Mouse (Mus musculus) stomach, embryonic 14.5 days (tissue): ENCODE data around the gene Antxr1. TPM values are rescaled to one million over a fixed set of nuclear protein-coding genes. Genes with fewer than 3 reads are reported as not detected.

Experiments
- ATAC-seq: fragments of 200-750 bp; cut with Nextera tagmentation; 2 replicates; pipeline ENCODE4 v1.8.0; 2017; ENCODE audit warnings: low read depth, moderate TSS enrichment; ENCODE audit not compliant: insufficient number of reproducible peaks, insufficient read depth, low FRiP score
- H3K27ac ChIP-seq: fragments of 300-500 bp; sonication (generic); 2 replicates; pipeline ENCODE4 v1.5.1; 2014; ENCODE audit warnings: mild to moderate bottlenecking, low read length, moderate library complexity, mixed read lengths
- H3K27me3 ChIP-seq: fragments of 300-500 bp; sonication (generic); 2 replicates; pipeline ENCODE4 v1.6.1; 2014; ENCODE audit warnings: low read length, control low read depth, mixed read lengths; ENCODE audit not compliant: control insufficient read depth, insufficient read depth
- H3K36me3 ChIP-seq: fragments of 300-500 bp; sonication (generic); 2 replicates; pipeline ENCODE4 v1.6.1; 2014; ENCODE audit warnings: mild to moderate bottlenecking, control low read depth, low read length, moderate library complexity, mixed read lengths; ENCODE audit not compliant: control insufficient read depth, insufficient read depth
- H3K4me1 ChIP-seq: fragments of 300-500 bp; sonication (generic); 2 replicates; pipeline ENCODE4 v1.6.1; 2014; ENCODE audit warnings: low read length, control low read depth, mixed read lengths; ENCODE audit not compliant: control insufficient read depth, insufficient read depth
- H3K4me2 ChIP-seq: fragments of 300-500 bp; sonication (generic); replicated peaks from 2 replicates; pipeline ENCODE4 v1.6.1; 2014; ENCODE audit warnings: low read depth, low read length, control low read depth
- H3K4me3 ChIP-seq: fragments of 300-500 bp; sonication (generic); 2 replicates; pipeline ENCODE4 v1.5.1; 2014; ENCODE audit warnings: low read depth, low read length, control low read depth
- H3K9ac ChIP-seq: fragments of 300-500 bp; sonication (generic); replicated peaks from 2 replicates; pipeline ENCODE4 v1.6.1; 2014; ENCODE audit warnings: low read depth, mild to moderate bottlenecking, control low read depth, low read length, moderate library complexity, mixed read lengths
- H3K9me3 ChIP-seq: fragments of 300-500 bp; sonication (generic); 2 replicates; pipeline ENCODE4 v1.6.1; 2016; ENCODE audit warnings: low read depth, low read length, control low read depth; ENCODE audit not compliant: control insufficient read depth
- whole genome bisulfite sequencing: fragments of 180-500 bp; shearing (Covaris S2); extraction: QIAGEN DNeasy Blood & Tissue Kit; methylation state at CpG from one replicate; pipeline ENCODE4 v1.1.7; 2014; 5-methylcytosine and 5-hydroxymethylcytosine counted together
- polyA plus RNA-seq: library from polyadenylated mRNA; unstranded; fragments of >200 nt; fragmentation: Nextera tagmentation; extraction: Ambion mirVana; gene quantifications from 2 replicates; pipeline ENCODE4 v1.2.1, GENCODE M21; 2014

The Antxr1 gene
- polyA plus RNA-seq, 1 experiment from 2014 or later = 13.5 TPM

DNA sequence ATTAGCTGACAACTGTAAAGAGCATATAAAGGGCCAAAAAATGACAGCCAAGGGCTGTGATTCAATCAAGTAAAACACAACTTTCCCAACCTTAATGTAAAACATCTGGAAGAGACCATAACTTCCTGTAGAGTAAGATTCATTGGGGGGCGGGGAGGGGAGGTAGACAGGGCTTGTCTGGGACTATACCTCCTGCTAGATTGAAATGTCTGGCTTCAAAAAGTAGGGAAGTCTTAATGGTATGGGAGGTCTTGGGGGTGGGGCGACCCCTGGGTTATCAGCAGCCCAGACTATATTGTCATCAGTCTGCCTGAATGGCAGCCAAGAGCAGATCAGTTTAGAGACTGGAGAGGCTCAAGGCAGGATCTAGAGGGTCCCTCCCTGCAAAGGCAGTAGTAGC is 63.4 kb downstream of the Antxr1 start:
- ATAC-seq = peak; percentile 37; the same call in 1 of the 2 replicates
- 58% methylated on average over 2 of the region's 2 CpGs for WGBS
- peaks cover 43% of the 10 kb centered on the region for H3K4me1 ChIP-seq

DNA sequence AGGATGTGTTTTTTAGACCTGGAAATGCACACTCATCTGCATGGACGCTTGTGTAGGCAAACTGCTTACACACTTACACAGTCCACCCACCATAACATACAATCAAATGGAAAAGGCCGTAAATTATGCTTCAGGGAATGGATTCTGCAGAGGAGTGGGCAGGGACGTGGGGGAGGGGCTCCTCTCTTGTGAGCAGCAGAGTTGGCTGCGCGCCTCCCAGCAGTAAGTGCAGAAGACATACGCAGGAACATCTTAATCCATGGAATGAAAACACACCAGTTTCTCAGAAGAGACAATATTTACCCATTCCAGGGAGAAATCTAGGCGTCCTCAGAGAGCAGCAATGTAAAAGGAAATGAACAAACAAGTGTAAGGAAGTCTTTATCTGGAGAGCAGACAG is 65.2 kb downstream of the Antxr1 start:
- no peaks in the 10 kb centered on the region; the same call in 1 of the 2 replicates for H3K9me3 ChIP-seq
- H3K4me1 ChIP-seq = peaks cover 31% of the 10 kb centered on the region
- no peaks in the 10 kb centered on the region for H3K27me3 ChIP-seq
- peak overlapping the region; percentile 77 for H3K27ac ChIP-seq
- H3K9ac ChIP-seq = no peak overlapping the region
- H3K36me3 ChIP-seq = peaks cover 10% of the 10 kb centered on the region; the same call in 1 of the 2 replicates
- peak overlapping the region; percentile 10; the same call in 1 of the 2 replicates for H3K4me2 ChIP-seq
- no peak overlapping the region for H3K4me3 ChIP-seq
- ATAC-seq = no peak
- 8% methylated on average over 7 of the region's 7 CpGs for WGBS

More for the DNA sequence above, 63.4 kb downstream of the Antxr1 start:
- no peak overlapping the region for H3K4me2 ChIP-seq
- H3K27me3 ChIP-seq = no peaks in the 10 kb centered on the region
- no peak overlapping the region for H3K4me3 ChIP-seq
- no peak overlapping the region for H3K9ac ChIP-seq
- peaks cover 10% of the 10 kb centered on the region; the same call in 1 of the 2 replicates for H3K36me3 ChIP-seq
- H3K27ac ChIP-seq = no peak overlapping the region
- no peaks in the 10 kb centered on the region; the same call in 1 of the 2 replicates for H3K9me3 ChIP-seq

DNA sequence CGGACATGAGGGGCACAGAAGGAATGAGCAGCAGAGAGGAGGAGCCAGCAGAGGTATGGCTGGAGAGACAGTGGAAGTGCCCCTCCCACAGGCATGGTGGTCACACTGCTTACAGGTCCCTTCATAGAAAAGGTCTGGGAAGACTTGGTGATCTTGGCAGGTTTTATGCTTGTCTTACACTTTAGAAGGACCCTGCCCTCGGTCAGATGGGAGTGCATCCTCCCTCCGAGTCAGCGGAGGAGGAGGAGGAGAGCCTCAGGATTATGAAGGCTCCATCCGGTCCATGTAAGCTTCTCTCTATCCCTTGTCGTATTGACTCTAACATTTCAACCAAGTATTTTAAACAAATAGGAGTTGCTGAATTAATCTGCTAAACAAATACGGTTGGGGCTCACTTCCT is 65.7 kb downstream of the Antxr1 start:
- ATAC-seq = no peak
- H3K36me3 ChIP-seq = peaks cover 10% of the 10 kb centered on the region; the same call in 1 of the 2 replicates
- WGBS = 29% methylated on average over 7 of the region's 7 CpGs
- no peaks in the 10 kb centered on the region; the same call in 1 of the 2 replicates for H3K9me3 ChIP-seq
- H3K4me1 ChIP-seq = peaks cover 31% of the 10 kb centered on the region
- no peak overlapping the region for H3K4me2 ChIP-seq
- no peak overlapping the region for H3K4me3 ChIP-seq
- peak overlapping the region; percentile 48; the same call in 1 of the 2 replicates for H3K27ac ChIP-seq
- H3K27me3 ChIP-seq = no peaks in the 10 kb centered on the region
- H3K9ac ChIP-seq = no peak overlapping the region

DNA sequence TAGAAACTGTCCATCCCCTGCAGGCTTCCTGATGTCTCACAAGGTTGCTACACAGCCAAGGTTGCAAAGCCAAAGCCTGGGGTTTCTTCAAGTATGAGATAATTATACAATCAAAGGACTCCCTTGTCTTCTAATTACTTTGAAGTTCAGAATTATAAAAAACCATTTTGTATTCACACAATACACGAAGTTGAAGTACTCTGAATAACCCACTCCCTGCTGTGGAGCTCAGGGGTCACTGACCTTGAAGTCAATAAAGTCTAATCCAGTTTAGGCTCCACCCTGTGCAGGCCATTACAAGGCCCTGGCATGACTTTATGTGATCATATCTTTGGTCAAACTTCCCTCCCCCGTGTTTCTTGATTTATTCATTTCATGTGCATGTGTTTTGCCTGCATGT is 73.0 kb downstream of the Antxr1 start:
- ATAC-seq = no peak
- Histone ChIP-seq H3K9ac (no peak overlapping the region), H3K4me2 (no peak overlapping the region), H3K36me3 (no peaks in the 10 kb centered on the region), H3K4me1 (no peaks in the 10 kb centered on the region), H3K4me3 (no peak overlapping the region), H3K9me3 (no peaks in the 10 kb centered on the region), H3K27ac (no peak overlapping the region), H3K27me3 (no peaks in the 10 kb centered on the region)
- 57% methylated on average over 2 of the region's 2 CpGs for WGBS

DNA sequence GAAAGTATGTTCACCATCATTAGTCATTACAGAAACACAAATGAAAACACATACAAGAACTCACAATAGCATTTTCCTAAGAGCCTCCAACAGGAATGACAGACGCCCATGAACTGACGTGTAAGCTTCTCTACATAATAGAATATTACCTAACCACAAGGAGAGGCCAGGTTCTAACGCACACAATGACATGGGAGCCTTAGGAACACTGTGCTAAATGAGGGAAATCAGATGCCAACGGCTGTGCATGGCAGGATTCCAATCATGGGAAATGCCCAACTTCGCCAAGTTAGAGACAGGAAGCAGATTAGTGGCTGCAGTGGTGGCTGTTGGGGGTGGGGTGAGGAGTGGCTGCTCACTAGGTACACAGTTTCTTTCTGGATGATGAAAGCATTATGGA is 76.6 kb downstream of the Antxr1 start:
- Histone ChIP-seq H3K9ac (no peak overlapping the region), H3K27me3 (no peaks in the 10 kb centered on the region), H3K36me3 (no peaks in the 10 kb centered on the region), H3K4me3 (no peak overlapping the region), H3K9me3 (no peaks in the 10 kb centered on the region), H3K4me2 (no peak overlapping the region), H3K27ac (no peak overlapping the region), H3K4me1 (no peaks in the 10 kb centered on the region)
- ATAC-seq = no peak
- WGBS = 74% methylated on average over 5 of the region's 5 CpGs

DNA sequence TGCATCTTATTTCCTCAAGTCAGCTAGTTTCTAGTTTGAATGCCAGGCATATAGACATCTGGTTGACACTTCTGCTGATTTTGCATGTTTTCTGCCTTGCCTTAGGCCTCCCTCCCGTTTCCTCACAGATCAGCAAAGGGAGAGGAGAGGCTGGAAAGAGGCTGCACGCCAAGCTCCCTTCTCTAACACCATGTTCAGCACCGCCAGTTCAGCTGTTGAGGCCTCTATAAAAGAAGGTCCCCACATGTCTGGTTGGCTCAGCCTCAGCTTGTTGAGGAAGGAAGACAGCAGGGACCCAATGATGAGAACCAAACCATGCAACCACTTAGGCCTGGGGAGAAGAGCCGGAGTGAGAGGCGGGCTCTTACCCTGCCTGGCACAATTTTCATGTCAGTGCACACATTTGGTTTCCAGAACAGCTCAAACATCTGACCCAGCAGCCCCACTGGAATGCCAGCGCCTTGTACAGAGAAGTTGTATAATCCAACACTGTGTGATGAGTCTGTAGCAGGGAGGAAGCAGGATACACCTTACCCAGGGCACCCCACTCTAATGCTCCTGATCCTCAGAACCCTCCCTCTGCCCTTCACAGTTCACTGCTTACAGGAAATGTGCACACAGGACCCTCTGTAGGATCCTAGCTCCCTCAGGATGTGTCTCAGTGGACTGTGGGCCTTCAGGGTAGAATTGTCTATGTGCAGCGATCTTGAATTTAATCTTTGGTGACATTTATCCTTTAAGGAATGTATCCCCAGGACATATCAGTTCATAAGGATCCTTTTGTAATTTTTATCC is 77.4 kb downstream of the Antxr1 start:
- Histone ChIP-seq H3K9ac (no peak overlapping the region), H3K36me3 (no peaks in the 10 kb centered on the region), H3K9me3 (no peaks in the 10 kb centered on the region), H3K4me2 (no peak overlapping the region), H3K27me3 (no peaks in the 10 kb centered on the region), H3K27ac (peak overlapping the region; percentile 10; the same call in 1 of the 2 replicates), H3K4me3 (no peak overlapping the region), H3K4me1 (no peaks in the 10 kb centered on the region)
- 78% methylated on average over 7 of the region's 7 CpGs for WGBS
- ATAC-seq = no peak

DNA sequence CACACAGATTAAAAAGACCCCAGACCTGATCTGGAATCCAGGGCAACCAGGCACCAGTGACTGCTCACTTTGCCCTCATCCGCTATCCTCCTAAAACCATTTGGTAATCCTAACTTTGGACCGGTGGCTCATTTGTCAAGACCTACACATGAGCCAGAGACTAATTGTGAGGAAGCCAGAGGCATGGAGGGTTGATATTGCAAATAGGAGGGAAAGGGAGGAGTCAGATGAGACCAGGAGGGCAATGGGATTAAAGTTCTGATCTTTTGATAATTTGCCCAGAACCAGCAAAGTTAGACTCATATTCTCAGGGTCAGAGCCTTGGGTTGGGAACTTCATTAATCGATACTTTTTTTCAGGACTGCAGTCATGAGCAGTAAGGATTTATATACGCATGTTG is 78.2 kb downstream of the Antxr1 start:
- no peak overlapping the region for H3K4me3 ChIP-seq
- WGBS = 84% methylated on average over 4 of the region's 4 CpGs
- no peak overlapping the region for H3K4me2 ChIP-seq
- H3K27ac ChIP-seq = no peak overlapping the region
- H3K4me1 ChIP-seq = no peaks in the 10 kb centered on the region
- H3K27me3 ChIP-seq = no peaks in the 10 kb centered on the region
- H3K9ac ChIP-seq = no peak overlapping the region
- no peaks in the 10 kb centered on the region for H3K36me3 ChIP-seq
- H3K9me3 ChIP-seq = no peaks in the 10 kb centered on the region
- no peak for ATAC-seq

DNA sequence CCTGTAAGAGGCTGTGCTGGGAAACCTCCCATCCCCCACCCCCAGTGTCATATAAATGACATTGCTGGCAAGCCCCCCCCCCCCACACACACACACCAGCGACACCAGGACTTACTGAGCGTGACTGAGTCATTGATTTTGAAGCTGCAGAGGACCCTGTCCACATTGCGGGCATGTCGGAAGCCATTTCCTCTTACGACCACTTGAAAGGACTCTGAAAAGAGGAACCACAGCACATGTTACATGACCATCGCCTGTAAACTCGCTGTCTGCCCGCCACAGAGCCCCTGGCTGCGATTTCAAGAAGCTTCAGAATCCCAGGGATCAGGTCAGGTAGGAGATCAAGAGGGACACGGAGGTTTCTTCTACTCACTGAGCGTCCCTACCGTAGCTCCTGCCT is 80.0 kb downstream of the Antxr1 start:
- Histone ChIP-seq H3K9me3 (no peaks in the 10 kb centered on the region), H3K27ac (no peak overlapping the region; the same call in 1 of the 2 replicates), H3K4me1 (no peaks in the 10 kb centered on the region), H3K36me3 (no peaks in the 10 kb centered on the region), H3K27me3 (no peaks in the 10 kb centered on the region), H3K9ac (no peak overlapping the region; the same call in 1 of the 2 replicates), H3K4me3 (no peak overlapping the region), H3K4me2 (no peak overlapping the region)
- ATAC-seq = no peak
- 91% methylated on average over 12 of the region's 12 CpGs for WGBS
